Mouse (Mus musculus) heart, adult 2 months (tissue): ENCODE results near the gene Aak1.

Experiments
- CTCF ChIP-seq: fragments of 200-600 bp; IDR thresholded peaks from 2 replicates; pipeline ENCODE4 v1.8.1; 2022; ENCODE audit warnings: antibody characterized with exemption, mild to moderate bottlenecking, moderate library complexity
- POLR2A ChIP-seq: fragments of 200-500 bp; IDR thresholded peaks from 2 replicates; pipeline ENCODE4 v1.6.1; 2011; ENCODE audit warnings: mild to moderate bottlenecking, low read depth, low read length, control low read depth; ENCODE audit not compliant: insufficient read depth

GRCm38 (mm10) chr6:86849692-86850445, 552 bp downstream of the Aak1 start:
- TF ChIP-seq CTCF (no peak), POLR2A (no peak)
